Mouse (Mus musculus): ENCODE data around the gene Urad. TPM values are rescaled to one million over a fixed set of nuclear protein-coding genes. Genes with fewer than 3 reads are reported as not detected.

Urad gene
- total RNA-seq, 1 experiment from 2014 or later, result 5.3 TPM

- DNase-seq, result no peak
Observed at GRCm38 (mm10) chr5:147268728-147269127, 53.5 kb downstream of the Urad start.

GRCm38 (mm10) chr5:147267434-147267833 lies 54.8 kb downstream of the Urad start:
- no peak for DNase-seq

Small RNA genes lying within 50 kb of the gene (microRNA-seq; reads per million reads assigned to microRNA genes)
- gene Mir7k, result 0.34 to 1.4 reads per million in 2 experiments

Other genes starting within 250 kb of the Urad start
- gene Lnx2, start 245.9 kb downstream of the Urad start, total RNA-seq (2021), result 13.9 and 14.0 TPM in 2 replicates
- 126 and 128 TPM in 2 replicates for gene Polr1d, start 245.4 kb downstream of the Urad start, total RNA-seq (2021)
- not detected in 2 replicates for gene Gsx1, start 133.7 kb downstream of the Urad start, total RNA-seq (2021)
- gene Pdx1, start 52.5 kb downstream of the Urad start, total RNA-seq (2021), result not detected in 2 replicates
- not detected in 2 replicates for gene Cdx2, start 15.2 kb downstream of the Urad start, total RNA-seq (2021)
- gene Flt3, start 78.0 kb upstream of the Urad start, total RNA-seq (2021), result 0.33 TPM in 1 of 2 replicates, not detected in the other
- gene Pan3, start 107.7 kb upstream of the Urad start, total RNA-seq (2021), result 119 and 122 TPM in 2 replicates